Mouse (Mus musculus): ENCODE results near the gene Akp3. TPM values are rescaled to one million over a fixed set of nuclear protein-coding genes. Genes with fewer than 3 reads are reported as not detected.
A peak's percentile ranks its signal among the peaks of the same experiment; 100 is the strongest.

Akp3 gene
- polyA plus RNA-seq, 1 experiment from 2014 or later: not detected

DNA sequence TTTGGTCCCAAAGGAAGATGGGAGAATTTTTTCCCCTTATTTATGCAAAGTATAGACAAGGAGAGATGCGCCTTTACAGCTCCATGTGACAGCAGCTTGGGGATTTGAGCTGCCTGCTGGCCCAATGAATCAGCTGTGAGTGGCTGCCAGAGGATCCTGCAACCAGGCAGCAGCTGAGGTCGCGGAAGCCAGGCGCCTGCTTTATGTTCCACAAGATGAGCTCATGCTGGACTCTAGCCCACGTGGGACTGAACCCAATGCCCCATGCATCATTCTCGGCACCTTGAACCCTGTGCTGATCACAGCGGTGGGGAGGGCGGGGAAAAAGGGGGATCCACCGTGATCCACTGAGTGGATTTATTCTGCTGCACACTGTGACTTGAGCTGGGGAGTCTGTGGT is 17.7 kb downstream of the Akp3 start:
- Histone ChIP-seq H3K4me2 (no peak overlapping the region), H3K4me1 (ENCODE audit: control insufficient read depth, insufficient read depth, low read length) (no peaks in the 10 kb centered on the region), H3K27ac (ENCODE audit: low read depth, low read length) (no peak overlapping the region), H3K36me3 (ENCODE audit: control insufficient read depth, insufficient read depth, low read length) (no peaks in the 10 kb centered on the region), H3K9me3 (replicated peaks; ENCODE audit: control insufficient read depth, low read length) (no peaks in the 10 kb centered on the region), H3K4me3 (ENCODE audit: low read depth, low read length) (no peak overlapping the region), H3K9ac (ENCODE audit: low read depth, low read length) (no peak overlapping the region), H3K27me3 (ENCODE audit: control insufficient read depth, insufficient read depth, low read length) (peaks cover 12% of the 10 kb centered on the region; the same call in 1 of the 2 replicates)
- WGBS (ENCODE audit: insufficient replicate concordance): 74% methylated on average over 9 of the region's 9 CpGs
- ATAC-seq (replicated peaks; ENCODE audit: insufficient number of reproducible peaks, low FRiP score, low TSS enrichment): no peak

DNA sequence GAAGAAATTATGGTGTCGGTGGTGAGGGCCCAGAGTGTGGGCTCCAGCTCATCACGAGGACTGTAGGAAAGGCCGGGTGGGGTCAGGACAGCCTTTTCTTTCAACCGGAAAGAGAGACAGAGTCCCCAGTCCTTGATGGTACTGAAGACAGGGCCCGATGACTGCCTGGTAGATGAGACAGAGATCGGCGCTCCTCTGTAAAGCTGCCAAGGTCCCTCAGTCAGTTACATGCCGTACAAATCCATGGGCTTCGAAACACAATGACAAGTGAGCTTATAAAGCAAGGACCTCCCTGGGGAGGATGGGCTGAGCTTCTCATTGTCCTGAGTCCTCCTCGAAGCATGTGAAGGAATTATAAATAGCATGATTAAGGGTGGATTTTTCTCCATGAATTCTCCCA is 18.4 kb downstream of the Akp3 start:
- H3K27me3 ChIP-seq (ENCODE audit: control insufficient read depth, insufficient read depth, low read length): peaks cover 15% of the 10 kb centered on the region; the same call in 1 of the 2 replicates
- H3K36me3 ChIP-seq (ENCODE audit: control insufficient read depth, insufficient read depth, low read length): no peaks in the 10 kb centered on the region
- H3K9ac ChIP-seq (ENCODE audit: low read depth, low read length): no peak overlapping the region
- H3K4me2 ChIP-seq: no peak overlapping the region
- no peaks in the 10 kb centered on the region for H3K9me3 ChIP-seq (replicated peaks; ENCODE audit: control insufficient read depth, low read length)
- no peak overlapping the region for H3K27ac ChIP-seq (ENCODE audit: low read depth, low read length)
- 83% methylated on average over 10 of the region's 10 CpGs for WGBS (ENCODE audit: insufficient replicate concordance)
- no peak overlapping the region for H3K4me3 ChIP-seq (ENCODE audit: low read depth, low read length)
- no peaks in the 10 kb centered on the region for H3K4me1 ChIP-seq (ENCODE audit: control insufficient read depth, insufficient read depth, low read length)
- ATAC-seq (replicated peaks; ENCODE audit: insufficient number of reproducible peaks, low FRiP score, low TSS enrichment): no peak

DNA sequence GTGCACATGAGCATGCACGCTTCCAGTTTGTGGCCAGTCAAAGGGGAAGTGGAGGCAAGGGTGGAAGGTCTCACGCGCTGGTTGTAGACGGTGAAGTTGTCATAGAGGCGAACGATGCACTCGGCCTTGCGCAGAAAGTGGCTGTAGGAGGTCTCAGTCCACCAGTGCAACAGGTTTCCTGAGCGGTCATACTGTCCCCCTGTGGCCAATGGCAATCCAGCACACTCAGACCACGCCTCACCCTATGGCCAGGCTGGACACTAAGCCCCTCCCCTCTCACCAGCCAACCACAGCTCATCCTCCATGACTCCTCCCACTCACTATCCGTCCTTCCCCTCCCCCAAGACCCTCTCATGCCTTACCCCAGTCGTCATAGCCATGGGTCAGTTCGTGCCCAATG is 24.6 kb downstream of the Akp3 start:
- ATAC-seq (replicated peaks; ENCODE audit: insufficient number of reproducible peaks, low FRiP score, low TSS enrichment): no peak
- H3K27ac ChIP-seq (ENCODE audit: low read depth, low read length): no peak overlapping the region
- no peaks in the 10 kb centered on the region for H3K36me3 ChIP-seq (ENCODE audit: control insufficient read depth, insufficient read depth, low read length)
- no peak overlapping the region for H3K4me3 ChIP-seq (ENCODE audit: low read depth, low read length)
- 33% methylated on average over 13 of the region's 13 CpGs for WGBS (ENCODE audit: insufficient replicate concordance)
- H3K27me3 ChIP-seq (ENCODE audit: control insufficient read depth, insufficient read depth, low read length): peaks cover 66% of the 10 kb centered on the region
- H3K4me2 ChIP-seq: 0 out of 2 replicates have a peak overlapping the region, but pooled peaks have one; percentile 2
- no peaks in the 10 kb centered on the region for H3K9me3 ChIP-seq (replicated peaks; ENCODE audit: control insufficient read depth, low read length)
- peaks cover 6% of the 10 kb centered on the region for H3K4me1 ChIP-seq (ENCODE audit: control insufficient read depth, insufficient read depth, low read length)
- no peak overlapping the region for H3K9ac ChIP-seq (ENCODE audit: low read depth, low read length)

DNA sequence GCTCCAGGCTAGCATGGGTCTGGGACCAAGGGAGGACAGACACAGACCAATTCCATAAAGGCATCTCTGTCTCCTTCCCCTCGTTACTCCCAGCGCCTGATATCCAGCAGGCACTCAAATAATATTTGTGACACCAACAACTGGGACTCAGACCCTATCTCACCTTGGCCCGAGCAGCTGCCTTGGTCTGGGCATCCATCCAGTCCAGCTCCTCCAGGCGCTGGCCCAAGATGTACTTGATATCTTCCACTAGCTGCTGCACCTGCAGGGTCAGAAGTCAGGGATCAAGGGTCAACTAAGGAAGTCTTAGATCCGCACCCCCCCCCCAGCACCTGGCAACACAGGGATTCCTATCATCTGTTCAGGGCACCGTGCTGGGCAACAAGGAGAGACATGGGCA is 26.5 kb downstream of the Akp3 start:
- WGBS (ENCODE audit: insufficient replicate concordance): 75% methylated on average over 6 of the region's 6 CpGs
- Histone ChIP-seq H3K4me3 (ENCODE audit: low read depth, low read length) (no peak overlapping the region), H3K9ac (ENCODE audit: low read depth, low read length) (no peak overlapping the region), H3K36me3 (ENCODE audit: control insufficient read depth, insufficient read depth, low read length) (no peaks in the 10 kb centered on the region), H3K4me1 (ENCODE audit: control insufficient read depth, insufficient read depth, low read length) (peaks cover 13% of the 10 kb centered on the region), H3K27me3 (ENCODE audit: control insufficient read depth, insufficient read depth, low read length) (peaks cover 76% of the 10 kb centered on the region), H3K4me2 (no peak overlapping the region), H3K27ac (ENCODE audit: low read depth, low read length) (no peak overlapping the region), H3K9me3 (replicated peaks; ENCODE audit: control insufficient read depth, low read length) (no peaks in the 10 kb centered on the region)
- no peak for ATAC-seq (replicated peaks; ENCODE audit: insufficient number of reproducible peaks, low FRiP score, low TSS enrichment)

DNA sequence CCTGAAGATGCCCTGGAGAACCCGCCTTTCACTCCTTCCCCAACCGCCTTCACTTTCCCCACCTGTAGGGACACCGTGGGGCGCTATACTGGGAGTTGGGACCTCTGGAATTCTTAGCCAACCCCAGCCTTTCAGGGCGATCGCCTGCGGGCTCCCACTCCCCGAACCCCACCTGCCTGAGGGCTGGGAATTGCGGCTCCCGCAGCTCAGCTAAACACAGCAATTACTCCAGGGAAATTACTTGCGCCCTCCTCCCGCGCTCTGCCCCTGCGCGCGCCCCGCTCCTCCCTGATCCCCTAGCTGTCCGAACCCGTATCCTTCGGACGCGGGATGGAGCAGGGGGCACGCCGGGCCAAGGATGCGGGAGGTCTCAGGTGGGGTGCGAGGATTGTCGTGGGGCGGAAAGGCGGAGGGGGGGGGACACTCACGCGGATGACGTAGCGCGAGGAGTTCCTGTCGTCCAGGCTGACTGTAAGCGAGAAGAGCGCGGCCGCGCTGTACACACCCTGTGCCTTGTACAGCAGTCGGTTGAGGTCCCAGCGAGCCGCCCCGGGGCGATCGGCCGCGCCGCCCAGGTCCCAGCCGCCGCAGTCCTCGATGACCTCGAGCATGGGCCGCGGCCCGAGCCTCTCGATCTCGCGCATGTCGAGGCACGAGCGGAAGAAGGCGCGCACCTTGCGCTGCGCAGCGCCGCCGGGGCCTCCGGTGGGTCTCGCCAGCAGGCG is 29.2 kb downstream of the Akp3 start:
- peaks cover 99% of the 10 kb centered on the region for H3K27me3 ChIP-seq (ENCODE audit: control insufficient read depth, insufficient read depth, low read length)
- 2% methylated on average over 64 of the region's 72 CpGs for WGBS (ENCODE audit: insufficient replicate concordance)
- no peak overlapping the region for H3K27ac ChIP-seq (ENCODE audit: low read depth, low read length)
- peak overlapping the region; percentile 62 for H3K4me2 ChIP-seq
- no peak overlapping the region for H3K9ac ChIP-seq (ENCODE audit: low read depth, low read length)
- no peaks in the 10 kb centered on the region for H3K36me3 ChIP-seq (ENCODE audit: control insufficient read depth, insufficient read depth, low read length)
- 0 out of 2 replicates have a peak, but pooled peaks have one; percentile 27 for ATAC-seq (replicated peaks; ENCODE audit: insufficient number of reproducible peaks, low FRiP score, low TSS enrichment)
- H3K9me3 ChIP-seq (replicated peaks; ENCODE audit: control insufficient read depth, low read length): no peaks in the 10 kb centered on the region
- peak overlapping the region; percentile 38 for H3K4me3 ChIP-seq (ENCODE audit: low read depth, low read length)
- H3K4me1 ChIP-seq (ENCODE audit: control insufficient read depth, insufficient read depth, low read length): peaks cover 13% of the 10 kb centered on the region

DNA sequence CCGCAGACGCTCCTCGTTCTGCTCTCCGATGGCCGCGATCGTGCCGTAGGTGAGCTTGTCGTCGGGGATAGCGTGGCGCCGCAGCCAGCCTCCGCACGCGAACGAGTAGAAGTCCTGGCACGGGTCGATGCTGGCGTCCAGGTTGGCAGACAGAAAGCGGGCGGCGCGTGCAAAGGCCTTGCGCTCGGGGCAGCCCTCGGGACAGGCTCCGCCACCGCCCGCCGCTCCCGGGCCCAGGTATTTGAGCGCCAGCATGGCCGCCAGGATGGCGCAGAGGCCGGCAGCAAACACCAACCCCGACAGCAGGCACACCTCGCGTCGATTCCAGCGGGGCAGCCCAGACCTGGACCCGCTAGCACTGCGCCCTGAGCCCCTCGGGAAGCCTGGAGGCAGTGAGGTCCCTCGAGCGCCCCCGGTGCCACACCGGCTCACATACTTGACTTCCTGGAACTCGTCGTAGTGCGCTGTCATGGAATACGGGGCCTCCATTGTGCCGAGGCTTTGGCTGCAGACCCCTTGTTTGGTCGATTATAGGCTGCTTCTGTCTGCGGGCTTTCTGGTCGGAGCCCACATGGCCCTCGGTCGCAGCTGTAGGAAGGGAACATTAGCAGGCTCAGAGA is 29.8 kb downstream of the Akp3 start:
- peak overlapping the region; percentile 62 for H3K4me2 ChIP-seq
- H3K4me3 ChIP-seq (ENCODE audit: low read depth, low read length): peak overlapping the region; percentile 38
- H3K9me3 ChIP-seq (replicated peaks; ENCODE audit: control insufficient read depth, low read length): no peaks in the 10 kb centered on the region
- no peaks in the 10 kb centered on the region for H3K36me3 ChIP-seq (ENCODE audit: control insufficient read depth, insufficient read depth, low read length)
- no peak overlapping the region for H3K9ac ChIP-seq (ENCODE audit: low read depth, low read length)
- ATAC-seq (replicated peaks; ENCODE audit: insufficient number of reproducible peaks, low FRiP score, low TSS enrichment): no peak
- 3% methylated on average over 55 of the region's 58 CpGs for WGBS (ENCODE audit: insufficient replicate concordance)
- H3K27ac ChIP-seq (ENCODE audit: low read depth, low read length): no peak overlapping the region
- peaks cover 13% of the 10 kb centered on the region for H3K4me1 ChIP-seq (ENCODE audit: control insufficient read depth, insufficient read depth, low read length)
- peaks cover 99% of the 10 kb centered on the region for H3K27me3 ChIP-seq (ENCODE audit: control insufficient read depth, insufficient read depth, low read length)

DNA sequence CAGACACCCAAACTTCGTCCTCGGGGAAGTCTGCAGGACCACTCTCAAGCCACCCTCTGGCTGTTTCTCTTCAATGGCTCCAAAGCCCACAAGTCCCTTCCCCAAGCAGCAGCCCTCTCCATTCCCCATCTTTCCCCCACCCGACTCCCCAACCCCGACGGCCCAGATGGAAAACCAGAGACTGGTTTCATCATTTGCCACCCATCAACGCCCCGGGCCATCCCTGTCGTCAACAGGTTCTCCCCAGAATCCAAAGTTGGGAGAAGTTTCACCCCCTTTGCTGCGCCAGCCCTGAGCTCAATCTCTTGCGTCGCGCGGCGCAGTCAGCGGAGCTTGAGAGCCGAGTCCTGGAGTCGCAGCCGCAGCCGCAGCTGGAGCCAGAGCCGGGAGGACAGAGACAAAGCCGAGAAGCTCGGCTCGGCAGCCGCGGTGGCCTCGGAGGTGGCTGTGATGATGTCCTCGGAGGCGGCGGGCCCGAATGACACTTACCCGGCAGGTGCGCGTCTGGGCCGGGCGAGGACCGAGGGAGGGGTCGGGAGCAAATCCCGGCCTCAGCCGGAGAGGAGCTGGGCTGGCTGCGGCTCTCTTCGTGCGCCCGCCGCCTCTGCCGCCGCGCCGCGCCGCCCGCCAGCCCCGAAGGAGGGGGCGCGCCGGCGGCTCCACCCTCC is 30.9 kb downstream of the Akp3 start:
- no peak overlapping the region for H3K27ac ChIP-seq (ENCODE audit: low read depth, low read length)
- peaks cover 13% of the 10 kb centered on the region for H3K4me1 ChIP-seq (ENCODE audit: control insufficient read depth, insufficient read depth, low read length)
- peak overlapping the region; percentile 41 for H3K4me3 ChIP-seq (ENCODE audit: low read depth, low read length)
- no peaks in the 10 kb centered on the region for H3K9me3 ChIP-seq (replicated peaks; ENCODE audit: control insufficient read depth, low read length)
- H3K9ac ChIP-seq (ENCODE audit: low read depth, low read length): 0 out of 2 replicates have a peak overlapping the region, but pooled peaks have one; percentile 22
- WGBS (ENCODE audit: insufficient replicate concordance): 1% methylated on average over 48 of the region's 56 CpGs
- H3K27me3 ChIP-seq (ENCODE audit: control insufficient read depth, insufficient read depth, low read length): peaks cover 97% of the 10 kb centered on the region
- peak overlapping the region; percentile 75 for H3K4me2 ChIP-seq
- ATAC-seq (replicated peaks; ENCODE audit: insufficient number of reproducible peaks, low FRiP score, low TSS enrichment): no peak
- H3K36me3 ChIP-seq (ENCODE audit: control insufficient read depth, insufficient read depth, low read length): no peaks in the 10 kb centered on the region

DNA sequence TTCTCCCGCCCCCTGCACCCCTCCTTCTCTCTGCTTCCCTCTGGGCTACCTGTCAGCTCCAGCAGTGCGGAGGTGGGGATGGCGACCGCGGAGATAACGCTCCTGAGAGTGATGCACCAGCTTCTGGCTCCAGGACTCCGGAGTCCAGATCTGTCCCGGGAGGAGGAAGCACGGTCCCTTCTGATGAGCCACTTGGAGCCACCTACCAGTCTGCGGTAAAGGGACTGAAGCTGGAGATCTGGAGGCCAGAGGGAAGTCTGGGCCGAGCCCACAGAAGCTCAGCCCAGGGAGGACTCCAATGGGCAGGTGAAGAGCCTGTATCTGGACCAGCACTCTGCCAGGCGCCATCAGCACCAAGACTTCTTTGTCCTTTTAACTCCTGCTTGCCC is 31.4 kb downstream of the Akp3 start, which contains the start of gene Ecel1:
Gene Ecel1 (minus strand): TSS at position 323 of the 389 bp plus-strand sequence.
- peak within 1 kb of the TSS; percentile 41 for H3K4me3 ChIP-seq (ENCODE audit: low read depth, low read length)
- H3K4me1 ChIP-seq (ENCODE audit: control insufficient read depth, insufficient read depth, low read length): peaks cover 13% of the 10 kb centered on the region
- H3K27me3 ChIP-seq (ENCODE audit: control insufficient read depth, insufficient read depth, low read length): peaks cover 95% of the 10 kb centered on the region
- no peaks in the 10 kb centered on the region for H3K9me3 ChIP-seq (replicated peaks; ENCODE audit: control insufficient read depth, low read length)
- H3K27ac ChIP-seq (ENCODE audit: low read depth, low read length): no peak within 1 kb of the TSS
- 0 out of 2 replicates have a peak within 1 kb of the TSS, but pooled peaks have one; percentile 22 for H3K9ac ChIP-seq (ENCODE audit: low read depth, low read length)
- no peaks in the 10 kb centered on the region for H3K36me3 ChIP-seq (ENCODE audit: control insufficient read depth, insufficient read depth, low read length)
- WGBS (ENCODE audit: insufficient replicate concordance): 2% methylated on average over 11 of the region's 12 CpGs
- ATAC-seq (replicated peaks; ENCODE audit: insufficient number of reproducible peaks, low FRiP score, low TSS enrichment): no peak
- peak within 1 kb of the TSS; percentile 75 for H3K4me2 ChIP-seq

All from heart, embryonic 11.5 days (tissue).